ENCODE assay signal across 20 mouse cellular contexts in genomic region chr5:125355650-125356049, GRCm38 (mm10). TPM values are rescaled to one million over a fixed set of nuclear protein-coding genes. Genes with fewer than 3 reads are reported as not detected.
DNase-seq lines count a peak whose midpoint lies in the region; ATAC-seq and TF ChIP-seq lines count a peak whose summit lies in the region.
"Had no signal": no experiment of that assay in that cellular context is flagged by ENCODE, and none has a peak within 500 bp of the region (broad histone marks: within the 10 kb centered on the region; RNA-seq: fewer than 3 reads in every experiment).

No protein-coding gene starts in this region.

- H3K9me3 ChIP-seq in heart, embryonic 10.5 days, result peaks cover 5% of the 10 kb centered on the region; the same call in 1 of the 2 replicates
- H3K9me3 ChIP-seq in heart, embryonic 12.5 days (replicated peaks), result peaks cover 9% of the 10 kb centered on the region; the same call in 1 of the 2 replicates
- H3K9me3 ChIP-seq in kidney, embryonic 15.5 days (replicated peaks), result no peaks in the 10 kb centered on the region
- peaks cover 9% of the 10 kb centered on the region; the same call in 1 of the 2 replicates for H3K9me3 ChIP-seq in E14TG2a.4 (ENCODE audit: low read length)
- no peaks in the 10 kb centered on the region for H3K9me3 ChIP-seq in embryonic facial prominence, embryonic 11.5 days (replicated peaks; ENCODE audit: control insufficient read depth, low read length)
- H3K9me3 ChIP-seq: embryonic facial prominence, embryonic 12.5 days; forebrain, embryonic 12.5 days; intestine, embryonic 15.5 days had no signal

- peaks cover 25% of the 10 kb centered on the region for H3K4me1 ChIP-seq in heart, embryonic 10.5 days
- H3K4me1 ChIP-seq in heart, embryonic 12.5 days (replicated peaks), result peaks cover 5% of the 10 kb centered on the region; the same call in 1 of the 2 replicates
- peaks cover 16% of the 10 kb centered on the region; the same call in 1 of the 2 replicates for H3K4me1 ChIP-seq in kidney, embryonic 15.5 days
- H3K4me1 ChIP-seq in E14TG2a.4 (replicated peaks; ENCODE audit: low read depth, low read length), result peaks cover 24% of the 10 kb centered on the region
- H3K4me1 ChIP-seq in embryonic facial prominence, embryonic 11.5 days (ENCODE audit: control insufficient read depth, insufficient read depth, low read length), result no peaks in the 10 kb centered on the region
- H3K4me1 ChIP-seq: intestine, embryonic 15.5 days had no signal

- H3K27ac ChIP-seq in heart, embryonic 10.5 days, result 0 out of 2 replicates have a peak overlapping the region, but pooled peaks have one; percentile 11
- no peak overlapping the region for H3K27ac ChIP-seq in heart, embryonic 12.5 days (ENCODE audit: poor library complexity, severe bottlenecking)
- H3K27ac ChIP-seq in kidney, embryonic 15.5 days, result no peak overlapping the region
- no peak overlapping the region for H3K27ac ChIP-seq in embryonic facial prominence, embryonic 11.5 days (replicated peaks; ENCODE audit: low read depth, low read length)
- H3K27ac ChIP-seq: embryonic facial prominence, embryonic 12.5 days; forebrain, embryonic 12.5 days; heart, embryonic 13.5 days; intestine, embryonic 15.5 days had no signal

- 29% methylated on average over 7 of the region's 7 CpGs for WGBS in heart, embryonic 10.5 days
- WGBS in heart, embryonic 12.5 days, result 25% methylated on average over 7 of the region's 7 CpGs
- WGBS in kidney, embryonic 15.5 days, result 32% methylated on average over 7 of the region's 7 CpGs
- WGBS in embryonic facial prominence, embryonic 11.5 days, result 52% methylated on average over 7 of the region's 7 CpGs

- no peak overlapping the region for H3K4me2 ChIP-seq in heart, embryonic 12.5 days
- H3K4me2 ChIP-seq in kidney, embryonic 15.5 days, result no peak overlapping the region
- H3K4me2 ChIP-seq in embryonic facial prominence, embryonic 11.5 days (ENCODE audit: low read depth, low read length), result no peak overlapping the region
- H3K4me2 ChIP-seq: embryonic facial prominence, embryonic 12.5 days; forebrain, embryonic 12.5 days; heart, embryonic 13.5 days; intestine, embryonic 15.5 days had no signal

- no peak for TF ChIP-seq CTCF in E14TG2a.4 (conservative IDR thresholded peaks at IDR 0.05; ENCODE audit: low read length)

- H3K27me3 ChIP-seq in heart, embryonic 10.5 days (ENCODE audit: insufficient read depth, poor library complexity, severe bottlenecking), result no peaks in the 10 kb centered on the region
- no peaks in the 10 kb centered on the region for H3K27me3 ChIP-seq in heart, embryonic 12.5 days (replicated peaks)
- no peaks in the 10 kb centered on the region for H3K27me3 ChIP-seq in kidney, embryonic 15.5 days
- no peaks in the 10 kb centered on the region for H3K27me3 ChIP-seq in E14TG2a.4 (ENCODE audit: insufficient read depth, low read length)
- no peaks in the 10 kb centered on the region for H3K27me3 ChIP-seq in embryonic facial prominence, embryonic 11.5 days (ENCODE audit: control insufficient read depth, insufficient read depth, low read length)
- H3K27me3 ChIP-seq: CH12.LX; embryonic facial prominence, embryonic 12.5 days; heart, embryonic 13.5 days; intestine, embryonic 15.5 days had no signal

- no peak for ATAC-seq in heart, embryonic 12.5 days (ENCODE audit: insufficient number of reproducible peaks, low FRiP score)
- ATAC-seq in kidney, embryonic 15.5 days (replicated peaks; ENCODE audit: low FRiP score), result 0 out of 2 replicates have a peak, but pooled peaks have one; percentile 16
- ATAC-seq in embryonic facial prominence, embryonic 11.5 days (replicated peaks; ENCODE audit: insufficient number of reproducible peaks, low FRiP score, low TSS enrichment, low read depth), result 0 out of 2 replicates have a peak, but pooled peaks have one; percentile 32
- ATAC-seq: forebrain, embryonic 16.5 days; intestine, embryonic 15.5 days had no signal

- no peaks in the 10 kb centered on the region for H3K36me3 ChIP-seq in heart, embryonic 10.5 days
- no peaks in the 10 kb centered on the region for H3K36me3 ChIP-seq in heart, embryonic 12.5 days
- H3K36me3 ChIP-seq in kidney, embryonic 15.5 days, result no peaks in the 10 kb centered on the region
- no peaks in the 10 kb centered on the region for H3K36me3 ChIP-seq in E14TG2a.4 (ENCODE audit: insufficient read depth, low read length)
- no peaks in the 10 kb centered on the region for H3K36me3 ChIP-seq in embryonic facial prominence, embryonic 11.5 days (replicated peaks; ENCODE audit: control insufficient read depth, insufficient read depth, low read depth, low read length)
- H3K36me3 ChIP-seq: embryonic facial prominence, embryonic 12.5 days; forebrain, embryonic 12.5 days; heart, embryonic 13.5 days; intestine, embryonic 15.5 days had no signal

- H3K4me3 ChIP-seq in heart, embryonic 10.5 days, result no peak overlapping the region
- H3K4me3 ChIP-seq in heart, embryonic 12.5 days, result no peak overlapping the region
- no peak overlapping the region for H3K4me3 ChIP-seq in kidney, embryonic 15.5 days (replicated peaks)
- H3K4me3 ChIP-seq in E14TG2a.4 (replicated peaks; ENCODE audit: low read length), result 0 out of 2 replicates have a peak overlapping the region, but pooled peaks have one; percentile 26
- H3K4me3 ChIP-seq in embryonic facial prominence, embryonic 11.5 days (ENCODE audit: low read depth, low read length), result no peak overlapping the region
- H3K4me3 ChIP-seq: embryonic facial prominence, embryonic 12.5 days; forebrain, embryonic 12.5 days; heart, embryonic 13.5 days; intestine, embryonic 15.5 days had no signal

- H3K9ac ChIP-seq in heart, embryonic 12.5 days, result no peak overlapping the region
- no peak overlapping the region for H3K9ac ChIP-seq in kidney, embryonic 15.5 days
- no peak overlapping the region for H3K9ac ChIP-seq in embryonic facial prominence, embryonic 11.5 days (replicated peaks; ENCODE audit: low read length)
- H3K9ac ChIP-seq: embryonic facial prominence, embryonic 12.5 days; forebrain, embryonic 12.5 days; heart, embryonic 13.5 days; intestine, embryonic 15.5 days had no signal

- no peak for DNase-seq in heart, embryonic 10.5 days (ENCODE audit: low spot score)
- DNase-seq in kidney, adult 11 months, result no peak
- DNase-seq in embryonic facial prominence, embryonic 11.5 days (ENCODE audit: low spot score), result no peak
- DNase-seq in urinary bladder, postnatal 25 days (ENCODE audit: low spot score), result no peak
- no peak for DNase-seq in gastrocnemius, postnatal 10 days
- DNase-seq: adrenal gland, adult 2 months; adrenal gland, postnatal 25 days; cerebellum, adult 18-20 months; cerebellum, adult 9-11 months; gastrocnemius, postnatal 14 days; kidney, adult 8-10 months had no signal

RNA-seq across cellular contexts. Expression of gene Scarb1, which starts 14.8 kb away (rescaled TPM):
- 73.1 and 94.3 TPM in 2 replicates for polyA plus RNA-seq in heart, embryonic 10.5 days (2016; fragmentation: Nextera tagmentation; extraction: Ambion mirVana)
- 74.3 and 75.2 TPM in 2 replicates for polyA plus RNA-seq in heart, embryonic 12.5 days (2016; fragmentation: Nextera tagmentation; extraction: Ambion mirVana)
- polyA plus RNA-seq in kidney, embryonic 15.5 days (2015; fragmentation: Nextera tagmentation; extraction: Ambion mirVana), result 67.6 and 97.9 TPM in 2 replicates
- polyA plus RNA-seq in embryonic facial prominence, embryonic 11.5 days (2014; fragmentation: Nextera tagmentation; extraction: Ambion mirVana), result 22.7 and 26.4 TPM in 2 replicates
- total RNA-seq in gastrocnemius, postnatal 10 days (2021), result 10 to 100 TPM; 49.8 to 58.0 TPM

RNA-seq across cellular contexts. Expression of gene Gm10382, which starts 33.5 kb away (rescaled TPM):
- polyA plus RNA-seq in heart, embryonic 10.5 days (2016; fragmentation: Nextera tagmentation; extraction: Ambion mirVana), result 0.34 and 0.67 TPM in 2 replicates
- 0.28 and 0.67 TPM in 2 replicates for polyA plus RNA-seq in heart, embryonic 12.5 days (2016; fragmentation: Nextera tagmentation; extraction: Ambion mirVana)
- 0.31 and 0.49 TPM in 2 replicates for polyA plus RNA-seq in kidney, embryonic 15.5 days (2015; fragmentation: Nextera tagmentation; extraction: Ambion mirVana)
- polyA plus RNA-seq in embryonic facial prominence, embryonic 11.5 days (2014; fragmentation: Nextera tagmentation; extraction: Ambion mirVana), result not detected in 2 replicates
- total RNA-seq in gastrocnemius, postnatal 10 days (2021), result under 1 TPM; 0.19 to 0.36 TPM
- total RNA-seq: adrenal gland, postnatal 25 days; gastrocnemius, postnatal 14 days had no signal

RNA-seq across cellular contexts. Expression of gene Ubc, which starts 34.4 kb away (rescaled TPM):
- polyA plus RNA-seq in heart, embryonic 10.5 days (2016; fragmentation: Nextera tagmentation; extraction: Ambion mirVana), result 921 and 966 TPM in 2 replicates
- polyA plus RNA-seq in heart, embryonic 12.5 days (2016; fragmentation: Nextera tagmentation; extraction: Ambion mirVana), result 840 and 852 TPM in 2 replicates
- polyA plus RNA-seq in kidney, embryonic 15.5 days (2015; fragmentation: Nextera tagmentation; extraction: Ambion mirVana), result 1,049 and 1,140 TPM in 2 replicates
- 1,016 and 1,055 TPM in 2 replicates for polyA plus RNA-seq in embryonic facial prominence, embryonic 11.5 days (2014; fragmentation: Nextera tagmentation; extraction: Ambion mirVana)
- 100 to 1,000 TPM; 703 to 712 TPM for total RNA-seq in gastrocnemius, postnatal 10 days (2021)
